Mouse (Mus musculus): ENCODE data around the gene Grm7.

Grm7 gene

GRCm38 (mm10) chr6:110645411-110646361 lies at the start of gene Grm7:
Gene Grm7 (plus strand): TSS chr6:110645581.
- no peak for DNase-seq (ENCODE audit: low spot score in 2 of 2)

- no peak for DNase-seq (ENCODE audit: low spot score in 2 of 2)
Measured at GRCm38 (mm10) chr6:110645041-110645410, 355 bp upstream of the Grm7 start.

- no peak for DNase-seq (ENCODE audit: low spot score in 2 of 2)
Measured at GRCm38 (mm10) chr6:110646901-110647300, 1.5 kb downstream of the Grm7 start.

- DNase-seq (ENCODE audit: low spot score in 2 of 2): no peak
Measured at GRCm38 (mm10) chr6:110649227-110649626, 3.8 kb downstream of the Grm7 start.

GRCm38 (mm10) chr6:110653361-110654001 lies 8.1 kb downstream of the Grm7 start:
- DNase-seq (ENCODE audit: low spot score in 2 of 2): no peak

- DNase-seq (ENCODE audit: low spot score in 2 of 2): no peak
Measured at GRCm38 (mm10) chr6:110664436-110664835, 19.1 kb downstream of the Grm7 start.

- no peak for DNase-seq (ENCODE audit: low spot score in 2 of 2)
Measured at GRCm38 (mm10) chr6:110668447-110668846, 23.1 kb downstream of the Grm7 start.

- DNase-seq (ENCODE audit: low spot score in 2 of 2): no peak
Measured at GRCm38 (mm10) chr6:110690954-110691353, 45.6 kb downstream of the Grm7 start.

GRCm38 (mm10) chr6:110709763-110710162 lies 64.4 kb downstream of the Grm7 start:
- no peak for DNase-seq (ENCODE audit: low spot score in 2 of 2)

- no peak for DNase-seq (ENCODE audit: low spot score in 2 of 2)
Measured at GRCm38 (mm10) chr6:110714943-110715342, 69.6 kb downstream of the Grm7 start.

GRCm38 (mm10) chr6:110723371-110723770 lies 78.0 kb downstream of the Grm7 start:
- DNase-seq (ENCODE audit: low spot score in 2 of 2): no peak

- no peak for DNase-seq (ENCODE audit: low spot score in 2 of 2)
Measured at GRCm38 (mm10) chr6:110733914-110734313, 88.5 kb downstream of the Grm7 start.

GRCm38 (mm10) chr6:110743981-110744670 lies 98.7 kb downstream of the Grm7 start:
- DNase-seq (ENCODE audit: low spot score in 2 of 2): no peak

- no peak for DNase-seq (ENCODE audit: low spot score in 2 of 2)
Measured at GRCm38 (mm10) chr6:110755921-110756320, 110.5 kb downstream of the Grm7 start.

- no peak for DNase-seq (ENCODE audit: low spot score in 2 of 2)
Measured at GRCm38 (mm10) chr6:110769588-110769987, 124.2 kb downstream of the Grm7 start.

- DNase-seq (ENCODE audit: low spot score in 2 of 2): no peak
Measured at GRCm38 (mm10) chr6:110772652-110773051, 127.3 kb downstream of the Grm7 start.

GRCm38 (mm10) chr6:110776046-110776445 lies 130.7 kb downstream of the Grm7 start:
- DNase-seq (ENCODE audit: low spot score in 2 of 2): no peak

GRCm38 (mm10) chr6:110785497-110785928 lies 140.1 kb downstream of the Grm7 start:
- no peak for DNase-seq (ENCODE audit: low spot score in 2 of 2)

- no peak for DNase-seq (ENCODE audit: low spot score in 2 of 2)
Measured at GRCm38 (mm10) chr6:110792696-110793095, 147.3 kb downstream of the Grm7 start.

GRCm38 (mm10) chr6:110807481-110807880 lies 162.1 kb downstream of the Grm7 start:
- DNase-seq (ENCODE audit: low spot score in 2 of 2): no peak

GRCm38 (mm10) chr6:110812214-110812613 lies 166.8 kb downstream of the Grm7 start:
- DNase-seq (ENCODE audit: low spot score in 2 of 2): no peak

GRCm38 (mm10) chr6:110818236-110818635 lies 172.9 kb downstream of the Grm7 start:
- DNase-seq (ENCODE audit: low spot score in 2 of 2): no peak
